Mouse (Mus musculus): ENCODE results near the gene Abca1. TPM values are rescaled to one million over a fixed set of nuclear protein-coding genes. Genes with fewer than 3 reads are reported as not detected.

The Abca1 gene
- polyA plus RNA-seq, 1 experiment from 2014 or later = 4.4 TPM

GRCm38 (mm10) chr4:52985216-52985615, 174.5 kb downstream of the Abca1 start:
- Histone ChIP-seq H3K4me3 (ENCODE audit: low read depth, low read length) (no peak overlapping the region), H3K4me1 (replicated peaks; ENCODE audit: control insufficient read depth, insufficient read depth, low read length) (no peaks in the 10 kb centered on the region), H3K36me3 (ENCODE audit: control insufficient read depth, insufficient read depth, low read length) (no peaks in the 10 kb centered on the region), H3K9ac (ENCODE audit: low read length) (no peak overlapping the region), H3K27ac (ENCODE audit: low read depth) (no peak overlapping the region), H3K4me2 (ENCODE audit: low read length) (no peak overlapping the region), H3K9me3 (ENCODE audit: control insufficient read depth, low read length) (no peaks in the 10 kb centered on the region), H3K27me3 (replicated peaks; ENCODE audit: control insufficient read depth, insufficient read depth, low read length) (no peaks in the 10 kb centered on the region)
- 67% methylated on average over 2 of the region's 2 CpGs for WGBS
- no peak for ATAC-seq (replicated peaks; ENCODE audit: low FRiP score, low TSS enrichment, low read depth)
- no peak for DNase-seq (ENCODE audit: low spot score)

Other genes with a start within 250 kb of the Abca1 start
- not detected in 2 replicates for gene Olfr272, start 240.7 kb downstream of the Abca1 start, polyA plus RNA-seq (2014; fragmentation: Nextera tagmentation; extraction: Ambion mirVana)
- not detected in 2 replicates for gene Olfr270, start 195.3 kb downstream of the Abca1 start, polyA plus RNA-seq (2014; fragmentation: Nextera tagmentation; extraction: Ambion mirVana)
- not detected in 2 replicates for gene Nipsnap3a, start 170.6 kb downstream of the Abca1 start, polyA plus RNA-seq (2014; fragmentation: Nextera tagmentation; extraction: Ambion mirVana)
- 99.2 and 102 TPM in 2 replicates for gene Nipsnap3b, start 148.0 kb downstream of the Abca1 start, polyA plus RNA-seq (2014; fragmentation: Nextera tagmentation; extraction: Ambion mirVana)